Mouse (Mus musculus): ENCODE measurements around the gene Btbd11.

The Btbd11 gene

GRCm38 (mm10) chr10:85420851-85421628 lies 34.4 kb downstream of the Btbd11 start:
- peak; percentile 4 for DNase-seq (ENCODE audit: low read depth, low spot score)

GRCm38 (mm10) chr10:85421629-85422012 lies 35.0 kb downstream of the Btbd11 start:
- DNase-seq (ENCODE audit: low read depth, low spot score): no peak

GRCm38 (mm10) chr10:85425756-85426155 lies 39.1 kb downstream of the Btbd11 start:
- DNase-seq (ENCODE audit: low read depth, low spot score): no peak

- DNase-seq (ENCODE audit: low read depth, low spot score): no peak
These were observed 50.6 kb downstream of the Btbd11 start for GRCm38 (mm10) chr10:85437217-85437616.

GRCm38 (mm10) chr10:85443371-85443770 lies 56.8 kb downstream of the Btbd11 start:
- no peak for DNase-seq (ENCODE audit: low read depth, low spot score)

GRCm38 (mm10) chr10:85445891-85446290 lies 59.3 kb downstream of the Btbd11 start:
- DNase-seq (ENCODE audit: low read depth, low spot score): no peak

GRCm38 (mm10) chr10:85446700-85447099 lies 60.1 kb downstream of the Btbd11 start:
- DNase-seq (ENCODE audit: low read depth, low spot score): no peak

- DNase-seq (ENCODE audit: low read depth, low spot score): no peak
These were observed 61.3 kb downstream of the Btbd11 start for GRCm38 (mm10) chr10:85447869-85448268.

- no peak for DNase-seq (ENCODE audit: low read depth, low spot score)
These were observed 65.2 kb downstream of the Btbd11 start for GRCm38 (mm10) chr10:85451629-85452368.

GRCm38 (mm10) chr10:85453221-85453775 lies 66.7 kb downstream of the Btbd11 start:
- no peak for DNase-seq (ENCODE audit: low read depth, low spot score)

- no peak for DNase-seq (ENCODE audit: low read depth, low spot score)
These were observed 69.4 kb downstream of the Btbd11 start for GRCm38 (mm10) chr10:85455985-85456384.

GRCm38 (mm10) chr10:85458744-85459344 lies 72.2 kb downstream of the Btbd11 start:
- DNase-seq (ENCODE audit: low read depth, low spot score): no peak

GRCm38 (mm10) chr10:85460736-85461135 lies 74.1 kb downstream of the Btbd11 start:
- no peak for DNase-seq (ENCODE audit: low read depth, low spot score)

GRCm38 (mm10) chr10:85464152-85464551 lies 77.5 kb downstream of the Btbd11 start:
- DNase-seq (ENCODE audit: low read depth, low spot score): no peak

GRCm38 (mm10) chr10:85465516-85466408 lies 79.1 kb downstream of the Btbd11 start:
- DNase-seq (ENCODE audit: low read depth, low spot score): no peak

GRCm38 (mm10) chr10:85466409-85466761 lies 79.8 kb downstream of the Btbd11 start:
- DNase-seq (ENCODE audit: low read depth, low spot score): no peak

- no peak for DNase-seq (ENCODE audit: low read depth, low spot score)
These were observed 80.8 kb downstream of the Btbd11 start for GRCm38 (mm10) chr10:85467393-85467792.

- DNase-seq (ENCODE audit: low read depth, low spot score): no peak
These were observed 81.9 kb downstream of the Btbd11 start for GRCm38 (mm10) chr10:85468527-85468926.

GRCm38 (mm10) chr10:85469341-85469740 lies 82.7 kb downstream of the Btbd11 start:
- DNase-seq (ENCODE audit: low read depth, low spot score): no peak

- no peak for DNase-seq (ENCODE audit: low read depth, low spot score)
These were observed 86.7 kb downstream of the Btbd11 start for GRCm38 (mm10) chr10:85473265-85473664.

GRCm38 (mm10) chr10:85473871-85474270 lies 87.3 kb downstream of the Btbd11 start:
- DNase-seq (ENCODE audit: low read depth, low spot score): peak; percentile 13

Measured in retina, postnatal 7 days (tissue).